Mouse (Mus musculus) heart, embryonic 11.5 days (tissue): Measurements from ENCODE around the gene Pcgf2. TPM values are rescaled to one million over a fixed set of nuclear protein-coding genes. Genes with fewer than 3 reads are reported as not detected.

Source experiments
- ATAC-seq: fragments of 200-750 bp; cut with Nextera tagmentation; replicated peaks from 2 replicates; pipeline ENCODE4 v1.8.0; 2017; ENCODE audit warnings: moderate library complexity; ENCODE audit not compliant: insufficient number of reproducible peaks, low FRiP score, low TSS enrichment
- H3K27ac ChIP-seq: fragments of 300-500 bp; sonication (generic); 2 replicates; pipeline ENCODE4 v1.5.1; 2014; ENCODE audit warnings: mild to moderate bottlenecking, low read depth, low read length
- H3K27me3 ChIP-seq: fragments of 300-500 bp; sonication (generic); 2 replicates; pipeline ENCODE4 v1.6.1; 2014; ENCODE audit warnings: mild to moderate bottlenecking, low read length, mixed read lengths; ENCODE audit not compliant: control insufficient read depth, insufficient read depth
- H3K36me3 ChIP-seq: fragments of 300-500 bp; sonication (generic); 2 replicates; pipeline ENCODE4 v1.6.1; 2014; ENCODE audit warnings: mild to moderate bottlenecking, low read length, moderate library complexity, mixed read lengths; ENCODE audit not compliant: control insufficient read depth, insufficient read depth
- H3K4me1 ChIP-seq: fragments of 300-500 bp; sonication (generic); 2 replicates; pipeline ENCODE4 v1.6.1; 2014; ENCODE audit warnings: low read length; ENCODE audit not compliant: control insufficient read depth, insufficient read depth
- H3K4me2 ChIP-seq: fragments of 300-500 bp; sonication (generic); 2 replicates; pipeline ENCODE4 v1.6.1; 2014; ENCODE audit warnings: mild to moderate bottlenecking, moderate library complexity
- H3K4me3 ChIP-seq: fragments of 300-500 bp; sonication (generic); 2 replicates; pipeline ENCODE4 v1.5.1; 2014; ENCODE audit warnings: low read depth, low read length
- H3K9ac ChIP-seq: fragments of 300-500 bp; sonication (generic); 2 replicates; pipeline ENCODE4 v1.6.1; 2014; ENCODE audit warnings: mild to moderate bottlenecking, low read depth, low read length, moderate library complexity
- H3K9me3 ChIP-seq: fragments of 300-500 bp; sonication (generic); replicated peaks from 2 replicates; pipeline ENCODE4 v1.6.1; 2016; ENCODE audit warnings: low read length; ENCODE audit not compliant: control insufficient read depth
- WGBS: fragments of 180-500 bp; shearing (Covaris S2); extraction: QIAGEN DNeasy Blood & Tissue Kit; methylation state at CpG from one replicate; pipeline ENCODE4 v1.1.7; 2014; ENCODE audit not compliant: insufficient replicate concordance; 5-methylcytosine and 5-hydroxymethylcytosine counted together
- polyA plus RNA-seq: library from polyadenylated mRNA; unstranded; fragments of >200 nt; fragmentation: Nextera tagmentation; extraction: Ambion mirVana; gene quantifications from 2 replicates; pipeline ENCODE4 v1.2.1, GENCODE M21; 2014

The Pcgf2 gene
- polyA plus RNA-seq, 1 experiment from 2014 or later: 16.4 TPM

- peak overlapping the region; percentile 88 for H3K9ac ChIP-seq
- H3K36me3 ChIP-seq: peaks cover 2% of the 10 kb centered on the region; the same call in 1 of the 2 replicates
- peaks cover 42% of the 10 kb centered on the region for H3K4me1 ChIP-seq
- peak overlapping the region; percentile 97 for H3K27ac ChIP-seq
- H3K9me3 ChIP-seq: no peaks in the 10 kb centered on the region
- WGBS: 18% methylated on average over 30 of the region's 30 CpGs
- H3K4me3 ChIP-seq: peak overlapping the region; percentile 87
- no peaks in the 10 kb centered on the region for H3K27me3 ChIP-seq
- no peak for ATAC-seq
- peak overlapping the region; percentile 98 for H3K4me2 ChIP-seq
These were observed 666 bp upstream of the Pcgf2 start for GRCm38 (mm10) chr11:97700746-97701580.

GRCm38 (mm10) chr11:97699626-97700002, 683 bp downstream of the Pcgf2 start:
- Histone ChIP-seq H3K9ac (peak overlapping the region; percentile 91), H3K4me1 (peaks cover 55% of the 10 kb centered on the region), H3K36me3 (peaks cover 1% of the 10 kb centered on the region; the same call in 1 of the 2 replicates), H3K4me2 (peak overlapping the region; percentile 98), H3K9me3 (no peaks in the 10 kb centered on the region), H3K27ac (peak overlapping the region; percentile 97), H3K27me3 (no peaks in the 10 kb centered on the region), H3K4me3 (peak overlapping the region; percentile 87)
- peak; percentile 36; the same call in 1 of the 2 replicates for ATAC-seq
- under 1% methylated on average over 6 of the region's 9 CpGs for WGBS

- 0 out of 2 replicates have a peak, but pooled peaks have one; percentile 1 for ATAC-seq
- peak overlapping the region; percentile 87 for H3K4me3 ChIP-seq
- no peaks in the 10 kb centered on the region for H3K9me3 ChIP-seq
- peak overlapping the region; percentile 98 for H3K4me2 ChIP-seq
- H3K36me3 ChIP-seq: no peaks in the 10 kb centered on the region
- peaks cover 51% of the 10 kb centered on the region for H3K4me1 ChIP-seq
- H3K27ac ChIP-seq: peak overlapping the region; percentile 97
- no peaks in the 10 kb centered on the region for H3K27me3 ChIP-seq
- H3K9ac ChIP-seq: peak overlapping the region; percentile 91
- under 1% methylated on average over 61 of the region's 63 CpGs for WGBS
These were observed 1.3 kb downstream of the Pcgf2 start for GRCm38 (mm10) chr11:97698741-97699611.

GRCm38 (mm10) chr11:97697891-97698529, 2.3 kb downstream of the Pcgf2 start:
- H3K27me3 ChIP-seq: no peaks in the 10 kb centered on the region
- H3K9me3 ChIP-seq: no peaks in the 10 kb centered on the region
- ATAC-seq: no peak
- H3K4me2 ChIP-seq: peak overlapping the region; percentile 98
- peak overlapping the region; percentile 87 for H3K4me3 ChIP-seq
- H3K27ac ChIP-seq: peak overlapping the region; percentile 97
- peaks cover 49% of the 10 kb centered on the region for H3K4me1 ChIP-seq
- H3K9ac ChIP-seq: peak overlapping the region; percentile 91
- no peaks in the 10 kb centered on the region for H3K36me3 ChIP-seq
- 2% methylated on average over 14 of the region's 14 CpGs for WGBS

GRCm38 (mm10) chr11:97697199-97697890, 3.0 kb downstream of the Pcgf2 start:
- no peaks in the 10 kb centered on the region for H3K27me3 ChIP-seq
- 58% methylated on average over 11 of the region's 11 CpGs for WGBS
- peak overlapping the region; percentile 91 for H3K9ac ChIP-seq
- H3K4me1 ChIP-seq: peaks cover 49% of the 10 kb centered on the region
- peak overlapping the region; percentile 98 for H3K4me2 ChIP-seq
- no peaks in the 10 kb centered on the region for H3K9me3 ChIP-seq
- ATAC-seq: no peak
- H3K36me3 ChIP-seq: no peaks in the 10 kb centered on the region
- H3K4me3 ChIP-seq: peak overlapping the region; percentile 87
- H3K27ac ChIP-seq: peak overlapping the region; percentile 97

GRCm38 (mm10) chr11:97696669-97697068, 3.6 kb downstream of the Pcgf2 start:
- Histone ChIP-seq H3K4me2 (no peak overlapping the region), H3K27me3 (no peaks in the 10 kb centered on the region)
- 79% methylated on average over 8 of the region's 8 CpGs for WGBS

GRCm38 (mm10) chr11:97695712-97696401, 4.4 kb downstream of the Pcgf2 start:
- Histone ChIP-seq H3K36me3 (peaks cover 9% of the 10 kb centered on the region; the same call in 1 of the 2 replicates), H3K9ac (no peak overlapping the region), H3K4me1 (peaks cover 39% of the 10 kb centered on the region), H3K27ac (no peak overlapping the region), H3K4me3 (no peak overlapping the region), H3K4me2 (peak overlapping the region; percentile 6; the same call in 1 of the 2 replicates), H3K27me3 (no peaks in the 10 kb centered on the region), H3K9me3 (no peaks in the 10 kb centered on the region)
- no peak for ATAC-seq
- WGBS: 64% methylated on average over 7 of the region's 9 CpGs

More at GRCm38 (mm10) chr11:97696669-97697068, 3.6 kb downstream of the Pcgf2 start:
- peaks cover 45% of the 10 kb centered on the region for H3K4me1 ChIP-seq
- no peaks in the 10 kb centered on the region for H3K9me3 ChIP-seq
- no peak for ATAC-seq
- H3K9ac ChIP-seq: no peak overlapping the region
- H3K4me3 ChIP-seq: no peak overlapping the region
- H3K36me3 ChIP-seq: peaks cover 3% of the 10 kb centered on the region; the same call in 1 of the 2 replicates
- H3K27ac ChIP-seq: no peak overlapping the region
